Mouse (Mus musculus): ENCODE data around the gene Igf1r. TPM values are rescaled to one million over a fixed set of nuclear protein-coding genes. Genes with fewer than 3 reads are reported as not detected.

Gene Igf1r
- polyA plus RNA-seq, 1 experiment from 2014 or later, result 36.8 TPM

- H3K36me3 ChIP-seq, result peaks cover 67% of the 10 kb centered on the region
- no peaks in the 10 kb centered on the region for H3K27me3 ChIP-seq
- H3K9me3 ChIP-seq, result no peaks in the 10 kb centered on the region
- H3K27ac ChIP-seq, result no peak overlapping the region
- 87% methylated on average over 1 of the region's 1 CpGs for WGBS
- no peak overlapping the region for H3K4me3 ChIP-seq
- no peak overlapping the region for H3K9ac ChIP-seq
- peaks cover 11% of the 10 kb centered on the region; the same call in 1 of the 2 replicates for H3K4me1 ChIP-seq
- ATAC-seq (ENCODE audit: low FRiP score, low read depth), result no peak
- no peak overlapping the region for H3K4me2 ChIP-seq (replicated peaks)
These were observed 227.0 kb downstream of the Igf1r start for GRCm38 (mm10) chr7:68179672-68180071.

GRCm38 (mm10) chr7:68181104-68181503 lies 228.5 kb downstream of the Igf1r start:
- WGBS, result 76% methylated on average over 1 of the region's 1 CpGs
- Histone ChIP-seq H3K4me3 (no peak overlapping the region), H3K9me3 (no peaks in the 10 kb centered on the region), H3K4me2 (replicated peaks) (no peak overlapping the region), H3K27me3 (no peaks in the 10 kb centered on the region), H3K36me3 (peaks cover 67% of the 10 kb centered on the region), H3K4me1 (peaks cover 11% of the 10 kb centered on the region; the same call in 1 of the 2 replicates), H3K9ac (no peak overlapping the region), H3K27ac (no peak overlapping the region)
- ATAC-seq (ENCODE audit: low FRiP score, low read depth), result no peak

DNA sequence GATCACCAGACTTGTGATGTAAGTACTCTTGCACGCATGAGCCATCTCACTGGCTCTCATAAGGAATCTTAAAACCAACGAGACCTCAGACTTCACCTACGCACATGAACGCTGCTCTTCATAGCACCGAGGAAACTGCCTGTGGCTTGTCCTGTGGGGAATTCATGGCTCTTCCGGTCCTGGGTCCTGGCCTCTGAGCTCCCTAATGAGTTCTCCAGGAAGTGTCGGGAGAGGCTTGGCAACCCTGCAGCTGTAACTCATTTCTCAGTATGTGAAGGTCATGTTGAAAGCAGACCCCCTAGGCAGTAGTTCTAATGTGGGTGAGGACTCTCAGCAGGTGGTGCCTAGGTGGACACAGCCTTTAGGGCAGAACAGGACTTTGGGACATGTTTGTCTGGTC lies 229.4 kb downstream of the Igf1r start:
- no peak for ATAC-seq (ENCODE audit: low FRiP score, low read depth)
- Histone ChIP-seq H3K9me3 (no peaks in the 10 kb centered on the region), H3K4me1 (peaks cover 11% of the 10 kb centered on the region; the same call in 1 of the 2 replicates), H3K36me3 (peaks cover 65% of the 10 kb centered on the region), H3K4me3 (no peak overlapping the region), H3K27ac (no peak overlapping the region), H3K27me3 (no peaks in the 10 kb centered on the region), H3K9ac (no peak overlapping the region), H3K4me2 (replicated peaks) (no peak overlapping the region)
- 39% methylated on average over 7 of the region's 7 CpGs for WGBS

- Histone ChIP-seq H3K4me2 (replicated peaks) (no peak overlapping the region), H3K27ac (no peak overlapping the region), H3K9me3 (no peaks in the 10 kb centered on the region), H3K36me3 (peaks cover 66% of the 10 kb centered on the region), H3K4me1 (peaks cover 11% of the 10 kb centered on the region; the same call in 1 of the 2 replicates), H3K4me3 (no peak overlapping the region), H3K9ac (no peak overlapping the region), H3K27me3 (no peaks in the 10 kb centered on the region)
- WGBS, result 93% methylated on average over 6 of the region's 6 CpGs
- ATAC-seq (ENCODE audit: low FRiP score, low read depth), result no peak
These were observed 230.1 kb downstream of the Igf1r start for GRCm38 (mm10) chr7:68182773-68183172.

GRCm38 (mm10) chr7:68183421-68183820 lies 230.8 kb downstream of the Igf1r start:
- Histone ChIP-seq H3K9me3 (no peaks in the 10 kb centered on the region), H3K4me2 (replicated peaks) (no peak overlapping the region), H3K27me3 (no peaks in the 10 kb centered on the region), H3K4me3 (no peak overlapping the region), H3K27ac (no peak overlapping the region), H3K36me3 (peaks cover 67% of the 10 kb centered on the region), H3K4me1 (peaks cover 11% of the 10 kb centered on the region; the same call in 1 of the 2 replicates), H3K9ac (no peak overlapping the region)
- no peak for ATAC-seq (ENCODE audit: low FRiP score, low read depth)
- WGBS, result 87% methylated on average over 10 of the region's 10 CpGs

- H3K9ac ChIP-seq, result no peak overlapping the region
- ATAC-seq (ENCODE audit: low FRiP score, low read depth), result no peak
- H3K36me3 ChIP-seq, result peaks cover 94% of the 10 kb centered on the region
- H3K27me3 ChIP-seq, result no peaks in the 10 kb centered on the region
- H3K4me1 ChIP-seq, result no peaks in the 10 kb centered on the region
- 87% methylated on average over 6 of the region's 6 CpGs for WGBS
- H3K4me2 ChIP-seq (replicated peaks), result no peak overlapping the region
- H3K9me3 ChIP-seq, result no peaks in the 10 kb centered on the region
- H3K27ac ChIP-seq, result no peak overlapping the region
- no peak overlapping the region for H3K4me3 ChIP-seq
These were observed 236.6 kb downstream of the Igf1r start for GRCm38 (mm10) chr7:68189211-68189610.

- no peak overlapping the region for H3K27ac ChIP-seq
- peaks cover 94% of the 10 kb centered on the region for H3K36me3 ChIP-seq
- H3K4me1 ChIP-seq, result no peaks in the 10 kb centered on the region
- H3K9me3 ChIP-seq, result no peaks in the 10 kb centered on the region
- H3K4me2 ChIP-seq (replicated peaks), result no peak overlapping the region
- H3K9ac ChIP-seq, result no peak overlapping the region
- WGBS, result 93% methylated on average over 13 of the region's 13 CpGs
- no peak overlapping the region for H3K4me3 ChIP-seq
- no peak for ATAC-seq (ENCODE audit: low FRiP score, low read depth)
- H3K27me3 ChIP-seq, result no peaks in the 10 kb centered on the region
These were observed 237.2 kb downstream of the Igf1r start for GRCm38 (mm10) chr7:68189691-68190456.

- 72% methylated on average over 15 of the region's 15 CpGs for WGBS
- no peak overlapping the region for H3K4me3 ChIP-seq
- H3K27ac ChIP-seq, result no peak overlapping the region
- peaks cover 99% of the 10 kb centered on the region for H3K36me3 ChIP-seq
- no peaks in the 10 kb centered on the region for H3K27me3 ChIP-seq
- no peak overlapping the region for H3K9ac ChIP-seq
- H3K4me1 ChIP-seq, result no peaks in the 10 kb centered on the region
- H3K4me2 ChIP-seq (replicated peaks), result no peak overlapping the region
- no peak; the same call in 1 of the 2 replicates for ATAC-seq (ENCODE audit: low FRiP score, low read depth)
- H3K9me3 ChIP-seq, result no peaks in the 10 kb centered on the region
These were observed 241.5 kb downstream of the Igf1r start for GRCm38 (mm10) chr7:68193958-68194695.

GRCm38 (mm10) chr7:68199609-68200008 lies 247.0 kb downstream of the Igf1r start:
- no peaks in the 10 kb centered on the region for H3K9me3 ChIP-seq
- no peak overlapping the region for H3K27ac ChIP-seq
- H3K9ac ChIP-seq, result no peak overlapping the region
- H3K4me2 ChIP-seq (replicated peaks), result no peak overlapping the region
- H3K27me3 ChIP-seq, result no peaks in the 10 kb centered on the region
- WGBS, result 95% methylated on average over 7 of the region's 7 CpGs
- H3K4me1 ChIP-seq, result no peaks in the 10 kb centered on the region
- H3K4me3 ChIP-seq, result no peak overlapping the region
- no peak for ATAC-seq (ENCODE audit: low FRiP score, low read depth)
- peaks cover 95% of the 10 kb centered on the region for H3K36me3 ChIP-seq

- Histone ChIP-seq H3K4me2 (replicated peaks) (no peak overlapping the region), H3K27ac (no peak overlapping the region), H3K4me1 (no peaks in the 10 kb centered on the region), H3K4me3 (no peak overlapping the region), H3K9me3 (no peaks in the 10 kb centered on the region), H3K9ac (no peak overlapping the region), H3K36me3 (peaks cover 96% of the 10 kb centered on the region), H3K27me3 (no peaks in the 10 kb centered on the region)
- WGBS, result 91% methylated on average over 8 of the region's 8 CpGs
- no peak for ATAC-seq (ENCODE audit: low FRiP score, low read depth)
These were observed 253.3 kb downstream of the Igf1r start for GRCm38 (mm10) chr7:68205776-68206427.

- H3K27ac ChIP-seq, result no peak overlapping the region
- peaks cover 98% of the 10 kb centered on the region for H3K36me3 ChIP-seq
- H3K9ac ChIP-seq, result no peak overlapping the region
- no peak overlapping the region for H3K4me3 ChIP-seq
- no peaks in the 10 kb centered on the region for H3K27me3 ChIP-seq
- no peak overlapping the region for H3K4me2 ChIP-seq (replicated peaks)
- no peak for ATAC-seq (ENCODE audit: low FRiP score, low read depth)
- H3K4me1 ChIP-seq, result no peaks in the 10 kb centered on the region
- no peaks in the 10 kb centered on the region for H3K9me3 ChIP-seq
- 93% methylated on average over 6 of the region's 6 CpGs for WGBS
These were observed 256.4 kb downstream of the Igf1r start for GRCm38 (mm10) chr7:68209039-68209438.

DNA sequence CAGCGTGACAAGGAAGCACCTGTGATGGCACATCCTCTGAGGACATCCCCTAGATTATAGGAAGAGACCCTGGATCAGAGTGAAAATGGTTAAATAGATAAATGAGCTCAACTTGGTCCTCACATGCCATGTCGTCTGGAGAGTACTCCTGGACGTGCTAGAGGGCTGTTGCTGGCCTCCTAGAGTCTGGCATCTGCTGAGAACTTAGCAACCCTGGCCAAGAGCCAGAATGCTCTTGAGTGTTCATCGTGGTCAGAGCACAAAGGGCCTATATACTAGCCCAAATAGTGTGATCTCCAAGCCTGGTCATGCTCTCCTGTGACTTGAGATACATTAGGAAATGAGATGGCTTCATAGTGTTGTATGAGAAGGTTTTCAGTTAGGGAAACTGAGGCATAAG lies 257.8 kb downstream of the Igf1r start:
- Histone ChIP-seq H3K4me3 (no peak overlapping the region), H3K27ac (no peak overlapping the region), H3K36me3 (peaks cover 98% of the 10 kb centered on the region), H3K9me3 (no peaks in the 10 kb centered on the region), H3K27me3 (no peaks in the 10 kb centered on the region), H3K9ac (no peak overlapping the region), H3K4me1 (no peaks in the 10 kb centered on the region), H3K4me2 (replicated peaks) (no peak overlapping the region)
- ATAC-seq (ENCODE audit: low FRiP score, low read depth), result no peak
- 75% methylated on average over 4 of the region's 4 CpGs for WGBS

Measured in limb, embryonic 13.5 days (tissue).